Mouse (Mus musculus): ENCODE measurements around the gene Arhgap23. TPM values are rescaled to one million over a fixed set of nuclear protein-coding genes. Genes with fewer than 3 reads are reported as not detected.
A peak's percentile ranks its signal among the peaks of the same experiment; 100 is the strongest.

Arhgap23 gene
- polyA plus RNA-seq, 1 experiment from 2014 or later, result 10.9 TPM

DNA sequence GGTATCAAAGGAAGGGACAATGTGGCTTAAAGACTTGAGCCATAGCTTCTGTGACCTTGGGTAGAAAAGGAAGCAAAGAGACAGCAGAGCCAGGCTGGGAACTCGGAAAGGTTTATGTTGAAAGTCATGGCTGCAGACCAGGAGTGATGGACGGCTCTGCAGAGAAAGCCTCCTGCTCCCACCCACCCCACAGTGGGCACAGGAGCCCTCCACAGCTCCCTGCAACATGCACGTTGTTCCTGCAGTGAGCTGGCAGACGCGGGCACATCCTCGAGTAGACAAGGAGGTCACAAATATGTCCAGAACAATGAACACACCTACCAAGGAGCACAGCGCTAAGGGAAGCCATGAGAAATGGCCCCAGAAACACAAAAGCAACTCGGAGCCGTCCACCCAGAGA lies 128.6 kb downstream of the Arhgap23 start:
- Histone ChIP-seq H3K9me3 (ENCODE audit: control insufficient read depth, low read length) (no peaks in the 10 kb centered on the region), H3K4me1 (replicated peaks; ENCODE audit: control insufficient read depth, insufficient read depth, low read length) (peaks cover 7% of the 10 kb centered on the region), H3K27ac (ENCODE audit: low read depth, low read length) (no peak overlapping the region), H3K4me2 (no peak overlapping the region), H3K4me3 (ENCODE audit: low read depth, low read length) (no peak overlapping the region), H3K27me3 (replicated peaks; ENCODE audit: control insufficient read depth, insufficient read depth, low read length) (peaks cover 79% of the 10 kb centered on the region), H3K9ac (ENCODE audit: low read depth, low read length) (no peak overlapping the region), H3K36me3 (ENCODE audit: control insufficient read depth, insufficient read depth, low read length) (no peaks in the 10 kb centered on the region)
- 76% methylated on average over 9 of the region's 9 CpGs for WGBS
- DNase-seq (ENCODE audit: low spot score) (no peak), ATAC-seq (replicated peaks; ENCODE audit: low FRiP score) (no peak)

- no peak overlapping the region for H3K9ac ChIP-seq (ENCODE audit: low read depth, low read length)
- ATAC-seq (replicated peaks; ENCODE audit: low FRiP score) (no peak), DNase-seq (ENCODE audit: low spot score) (no peak)
- no peak overlapping the region for H3K27ac ChIP-seq (ENCODE audit: low read depth, low read length)
- H3K4me3 ChIP-seq (ENCODE audit: low read depth, low read length), result peak overlapping the region; percentile 59
- H3K9me3 ChIP-seq (ENCODE audit: control insufficient read depth, low read length), result no peaks in the 10 kb centered on the region
- 5% methylated on average over 26 of the region's 26 CpGs for WGBS
- H3K4me2 ChIP-seq, result peak overlapping the region; percentile 90
- H3K36me3 ChIP-seq (ENCODE audit: control insufficient read depth, insufficient read depth, low read length), result no peaks in the 10 kb centered on the region
- H3K27me3 ChIP-seq (replicated peaks; ENCODE audit: control insufficient read depth, insufficient read depth, low read length), result peaks cover 93% of the 10 kb centered on the region
- H3K4me1 ChIP-seq (replicated peaks; ENCODE audit: control insufficient read depth, insufficient read depth, low read length), result peaks cover 7% of the 10 kb centered on the region
These were observed 130.7 kb downstream of the Arhgap23 start for GRCm38 (mm10) chr11:97545808-97546560.

DNA sequence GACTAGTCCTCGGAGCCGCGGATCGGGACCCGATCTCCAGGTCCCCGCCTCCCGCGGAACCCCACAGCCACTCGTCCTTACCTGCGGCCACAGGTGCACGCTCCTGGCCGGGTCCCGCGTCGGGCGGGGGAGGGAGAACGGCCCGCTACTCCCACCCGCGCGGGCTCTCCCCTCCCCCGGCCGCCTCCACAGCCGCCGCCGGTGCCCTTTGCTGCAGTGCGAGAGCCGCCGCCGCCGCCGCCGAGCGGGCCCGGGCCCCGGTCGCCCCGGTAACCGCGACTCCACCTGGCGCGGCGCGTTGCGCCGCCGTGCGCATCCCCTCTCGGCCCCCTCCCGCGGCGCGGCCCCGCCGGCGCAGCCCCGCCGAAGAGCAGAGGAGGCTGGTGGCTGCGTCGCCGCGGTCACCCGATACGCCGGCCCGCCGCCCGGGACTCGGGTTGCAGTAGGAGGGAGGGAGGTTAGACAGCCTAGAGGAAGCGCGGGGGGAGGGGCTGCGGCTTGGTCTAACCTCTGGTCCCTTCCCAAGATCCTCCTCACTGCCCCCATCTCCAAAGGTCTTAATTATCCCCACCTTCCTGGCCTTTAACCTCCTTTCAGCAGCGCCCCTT lies 131.6 kb downstream of the Arhgap23 start:
- under 1% methylated on average over 54 of the region's 73 CpGs for WGBS
- Histone ChIP-seq H3K9me3 (ENCODE audit: control insufficient read depth, low read length) (no peaks in the 10 kb centered on the region), H3K9ac (ENCODE audit: low read depth, low read length) (peak overlapping the region; percentile 46), H3K4me3 (ENCODE audit: low read depth, low read length) (peak overlapping the region; percentile 59), H3K4me2 (peak overlapping the region; percentile 90), H3K27me3 (replicated peaks; ENCODE audit: control insufficient read depth, insufficient read depth, low read length) (peaks cover 98% of the 10 kb centered on the region), H3K4me1 (replicated peaks; ENCODE audit: control insufficient read depth, insufficient read depth, low read length) (peaks cover 7% of the 10 kb centered on the region), H3K36me3 (ENCODE audit: control insufficient read depth, insufficient read depth, low read length) (no peaks in the 10 kb centered on the region), H3K27ac (ENCODE audit: low read depth, low read length) (no peak overlapping the region)
- no peak for ATAC-seq (replicated peaks; ENCODE audit: low FRiP score)
- DNase-seq (ENCODE audit: low spot score), result no peak

DNA sequence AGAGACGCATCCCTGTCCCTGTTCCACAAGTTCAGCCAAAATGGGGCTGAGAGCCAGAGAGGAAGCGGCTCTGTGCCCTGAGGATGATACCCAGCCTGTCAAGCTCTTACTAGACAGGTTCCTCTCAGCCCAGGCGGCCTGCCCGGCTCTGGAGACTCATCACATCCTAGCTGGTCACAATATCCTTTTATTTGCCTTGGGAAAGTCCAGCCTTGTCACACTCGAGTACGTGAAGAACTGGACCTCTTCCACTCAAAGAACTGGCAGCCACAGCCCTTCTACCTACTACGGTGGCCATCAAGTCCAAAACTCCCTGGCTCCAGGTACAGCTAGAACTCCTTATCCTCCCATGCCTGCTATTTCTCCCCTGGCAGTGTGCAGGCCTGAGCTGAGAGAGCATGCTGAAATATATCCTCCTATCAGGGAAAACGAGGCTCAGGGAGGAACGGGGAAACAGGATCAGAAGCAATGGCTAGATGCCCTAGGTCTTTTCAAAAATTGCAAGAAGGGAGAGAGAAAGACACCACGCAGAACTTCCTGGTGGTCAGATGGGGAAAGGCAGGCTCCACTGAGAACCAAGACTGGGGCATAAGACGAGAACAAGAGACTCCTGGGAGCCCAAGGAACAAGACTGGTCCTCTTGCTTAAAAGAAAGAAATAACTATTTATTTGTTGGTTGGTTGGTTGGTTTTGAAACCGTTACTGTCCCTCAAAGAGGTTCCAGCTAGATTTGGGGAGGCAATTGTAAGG lies 132.8 kb downstream of the Arhgap23 start:
- DNase-seq (ENCODE audit: low spot score) (no peak), ATAC-seq (replicated peaks; ENCODE audit: low FRiP score) (no peak)
- 54% methylated on average over 12 of the region's 12 CpGs for WGBS
- Histone ChIP-seq H3K4me1 (replicated peaks; ENCODE audit: control insufficient read depth, insufficient read depth, low read length) (peaks cover 7% of the 10 kb centered on the region), H3K27me3 (replicated peaks; ENCODE audit: control insufficient read depth, insufficient read depth, low read length) (peaks cover 100% of the 10 kb centered on the region), H3K4me3 (ENCODE audit: low read depth, low read length) (no peak overlapping the region), H3K27ac (ENCODE audit: low read depth, low read length) (no peak overlapping the region), H3K4me2 (no peak overlapping the region), H3K9ac (ENCODE audit: low read depth, low read length) (no peak overlapping the region), H3K36me3 (ENCODE audit: control insufficient read depth, insufficient read depth, low read length) (no peaks in the 10 kb centered on the region), H3K9me3 (ENCODE audit: control insufficient read depth, low read length) (no peaks in the 10 kb centered on the region)

GRCm38 (mm10) chr11:97548757-97549156 lies 133.4 kb downstream of the Arhgap23 start:
- no peak overlapping the region for H3K4me3 ChIP-seq (ENCODE audit: low read depth, low read length)
- ATAC-seq (replicated peaks; ENCODE audit: low FRiP score) (no peak), DNase-seq (ENCODE audit: low spot score) (no peak)
- no peaks in the 10 kb centered on the region for H3K36me3 ChIP-seq (ENCODE audit: control insufficient read depth, insufficient read depth, low read length)
- H3K4me1 ChIP-seq (replicated peaks; ENCODE audit: control insufficient read depth, insufficient read depth, low read length), result peaks cover 7% of the 10 kb centered on the region
- H3K27me3 ChIP-seq (replicated peaks; ENCODE audit: control insufficient read depth, insufficient read depth, low read length), result peaks cover 99% of the 10 kb centered on the region
- H3K9ac ChIP-seq (ENCODE audit: low read depth, low read length), result no peak overlapping the region
- H3K27ac ChIP-seq (ENCODE audit: low read depth, low read length), result no peak overlapping the region
- WGBS, result 37% methylated on average over 8 of the region's 8 CpGs
- no peaks in the 10 kb centered on the region for H3K9me3 ChIP-seq (ENCODE audit: control insufficient read depth, low read length)
- no peak overlapping the region for H3K4me2 ChIP-seq

Other genes with a start within 250 kb of the Arhgap23 start
- gene Kpnb1, start 227.7 kb upstream of the Arhgap23 start, polyA plus RNA-seq (2014; fragmentation: Nextera tagmentation; extraction: Ambion mirVana), result 78.9 and 84.4 TPM in 2 replicates
- gene Npepps, start 134.9 kb upstream of the Arhgap23 start, polyA plus RNA-seq (2014; fragmentation: Nextera tagmentation; extraction: Ambion mirVana), result 52.1 and 60.2 TPM in 2 replicates
- gene Mrpl45, start 99.8 kb upstream of the Arhgap23 start, polyA plus RNA-seq (2014; fragmentation: Nextera tagmentation; extraction: Ambion mirVana), result 62.4 and 63.2 TPM in 2 replicates
- gene Gpr179, start 63.5 kb upstream of the Arhgap23 start, polyA plus RNA-seq (2014; fragmentation: Nextera tagmentation; extraction: Ambion mirVana), result 0.03 TPM in 2 replicates
- 2.2 and 2.4 TPM in 2 replicates for gene Socs7, start 53.0 kb upstream of the Arhgap23 start, polyA plus RNA-seq (2014; fragmentation: Nextera tagmentation; extraction: Ambion mirVana)
- gene 4933428G20Rik, start 84.8 kb downstream of the Arhgap23 start, polyA plus RNA-seq (2014; fragmentation: Nextera tagmentation; extraction: Ambion mirVana), result 0.21 and 0.44 TPM in 2 replicates
- 0.13 and 0.14 TPM in 2 replicates for gene Srcin1, start 160.7 kb downstream of the Arhgap23 start, polyA plus RNA-seq (2014; fragmentation: Nextera tagmentation; extraction: Ambion mirVana)
- 4.1 and 4.8 TPM in 2 replicates for gene Epop, start 214.2 kb downstream of the Arhgap23 start, polyA plus RNA-seq (2014; fragmentation: Nextera tagmentation; extraction: Ambion mirVana)
- 0.97 and 1.0 TPM in 2 replicates for gene Mllt6, start 247.9 kb downstream of the Arhgap23 start, polyA plus RNA-seq (2014; fragmentation: Nextera tagmentation; extraction: Ambion mirVana)

Data from liver, embryonic 11.5 days (tissue).